Mouse (Mus musculus) forebrain, postnatal 0 days (tissue): ENCODE measurements at regions not wholly inside any gene's neighbourhood (a gene's known extent, or its start where the extent isn't known, plus 50 kb on each side); places are given as distances from the start of the nearest gene placed in this dataset.

Source experiments
- ATAC-seq: fragments of 200-750 bp; cut with Nextera tagmentation; 2 replicates; pipeline ENCODE4 v1.8.0; 2017; ENCODE audit warnings: mild to moderate bottlenecking, moderate library complexity
- DNase-seq: peaks from one replicate; pipeline ENCODE4 v3.0.0-alpha.2; 2015
- H3K27ac ChIP-seq: fragments of 300-500 bp; sonication (generic); 2 replicates; pipeline ENCODE4 v1.5.1; 2014; ENCODE audit warnings: low read depth, mild to moderate bottlenecking, antibody characterized with exemption, low read length, moderate library complexity, mixed read lengths
- H3K27me3 ChIP-seq: fragments of 300-500 bp; sonication (generic); 2 replicates; pipeline ENCODE4 v1.6.1; 2014; ENCODE audit warnings: mild to moderate bottlenecking, low read length, mixed read lengths; ENCODE audit not compliant: insufficient read depth
- H3K36me3 ChIP-seq: fragments of 300-500 bp; sonication (generic); 2 replicates; pipeline ENCODE4 v1.6.1; 2014; ENCODE audit warnings: mild to moderate bottlenecking, moderate library complexity; ENCODE audit not compliant: insufficient read depth
- H3K4me1 ChIP-seq: fragments of 300-500 bp; sonication (generic); 2 replicates; pipeline ENCODE4 v1.6.1; 2014; ENCODE audit warnings: antibody characterized with exemption; ENCODE audit not compliant: insufficient read depth
- H3K4me2 ChIP-seq: fragments of 300-500 bp; sonication (generic); 2 replicates; pipeline ENCODE4 v1.6.1; 2014; ENCODE audit warnings: low read depth, mild to moderate bottlenecking, moderate library complexity
- H3K4me3 ChIP-seq: fragments of 300-500 bp; sonication (generic); 2 replicates; pipeline ENCODE4 v1.5.1; 2014; ENCODE audit warnings: low read depth, low read length, mixed read lengths
- H3K9ac ChIP-seq: fragments of 300-500 bp; sonication (generic); 2 replicates; pipeline ENCODE4 v1.6.1; 2014; ENCODE audit warnings: mild to moderate bottlenecking
- H3K9me3 ChIP-seq: fragments of 300-500 bp; sonication (generic); 2 replicates; pipeline ENCODE4 v1.6.1; 2016; ENCODE audit warnings: low read length
- CTCF ChIP-seq: sonication (generic); IDR thresholded peaks from 2 replicates; pipeline ENCODE4 v1.5.1; 2016; ENCODE audit warnings: antibody characterized with exemption, control low read depth, low read depth

DNA sequence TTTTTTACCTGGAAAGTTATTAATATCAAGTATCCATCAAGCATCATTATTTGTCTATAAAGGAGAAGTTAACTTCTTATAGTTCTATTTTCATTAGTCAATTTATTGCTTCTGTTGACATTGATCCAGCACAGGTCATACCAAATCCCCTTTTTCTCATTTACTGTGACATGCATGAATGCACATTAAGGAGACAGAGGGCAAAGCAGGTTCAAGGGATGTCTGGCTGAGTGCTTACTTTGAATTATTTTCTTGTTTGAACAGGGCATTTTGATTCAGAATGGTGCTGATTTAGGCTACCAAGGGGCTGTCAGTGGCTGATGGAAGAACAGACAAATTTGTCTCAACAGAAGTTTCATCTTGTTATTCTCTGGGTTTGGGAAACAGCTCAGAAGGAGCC lies 357.7 kb upstream of the Slc5a7 start:
- Histone ChIP-seq H3K4me2 (no peak overlapping the region), H3K27ac (no peak overlapping the region), H3K9ac (no peak overlapping the region), H3K9me3 (no peaks in the 10 kb centered on the region), H3K4me3 (no peak overlapping the region), H3K27me3 (no peaks in the 10 kb centered on the region), H3K36me3 (no peaks in the 10 kb centered on the region), H3K4me1 (no peaks in the 10 kb centered on the region)
- TF ChIP-seq CTCF = no peak
- ATAC-seq = no peak
- DNase-seq = no peak
